Mouse (Mus musculus) liver, adult 2 months (tissue): ENCODE measurements around the gene Timm22.

Source experiments
- CTCF ChIP-seq: fragments of 200-500 bp; IDR thresholded peaks from 2 replicates; pipeline ENCODE4 v1.5.1; 2011; ENCODE audit warnings: low read depth, low read length, control low read depth
- POLR2A ChIP-seq: fragments of 200-500 bp; IDR thresholded peaks from 2 replicates; pipeline ENCODE4 v1.6.1; 2011; ENCODE audit warnings: low read length, control low read depth; ENCODE audit not compliant: insufficient read depth; ENCODE audit errors: extremely low read depth

DNA sequence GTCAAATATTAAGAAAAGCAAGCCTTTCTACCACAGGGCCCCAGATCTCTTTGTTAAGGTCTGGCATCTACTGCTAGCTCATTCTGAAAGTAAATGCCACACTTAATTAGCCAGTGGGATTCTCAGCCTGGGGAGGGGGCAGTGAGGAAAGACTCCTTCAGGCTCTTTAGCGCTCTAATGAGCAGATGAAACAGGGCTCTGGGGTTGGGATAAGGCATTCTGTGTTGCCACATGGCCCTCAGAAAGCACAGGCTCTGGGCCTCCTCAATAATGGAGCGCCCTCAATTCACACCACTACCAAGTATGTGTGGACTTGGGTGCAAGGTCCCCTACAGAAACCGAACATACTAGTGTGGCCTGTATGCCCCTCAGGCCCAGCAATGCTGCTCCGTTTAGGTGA, 21.7 kb upstream of the Timm22 start:
- TF ChIP-seq POLR2A = no peak
- TF ChIP-seq CTCF = no peak
